Mouse (Mus musculus): ENCODE data around the gene Cyfip1. TPM values are rescaled to one million over a fixed set of nuclear protein-coding genes. Genes with fewer than 3 reads are reported as not detected.

The Cyfip1 gene
- total and polyA plus RNA-seq, 3 experiments: 20.1 to 29.3 (median 27.8) TPM

DNA sequence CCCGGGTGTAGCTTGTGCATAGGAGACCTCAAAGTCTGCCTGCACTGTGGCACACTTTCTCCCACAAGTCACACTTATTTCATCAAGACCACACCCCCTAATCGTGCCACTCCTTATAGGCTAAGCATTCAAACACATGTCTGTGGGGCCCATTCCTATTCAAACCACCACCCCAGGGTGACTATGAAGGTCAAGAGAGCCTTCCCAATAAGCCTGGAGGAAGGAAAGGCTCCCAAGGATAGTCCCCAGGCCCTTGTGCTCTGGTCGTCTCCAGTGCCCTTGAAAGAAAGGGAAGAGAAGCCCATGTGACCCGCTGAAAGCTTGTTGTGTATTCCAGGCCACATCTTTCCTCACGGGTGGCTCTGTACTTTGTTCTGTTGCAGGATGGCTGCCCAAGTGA is 29.9 kb downstream of the Cyfip1 start:
- Histone ChIP-seq H3K4me2 (ENCODE audit: insufficient read depth, low read depth, poor library complexity, severe bottlenecking) (no peak overlapping the region), H3K36me3 (replicated peaks in 1 of 2; ENCODE audit: control insufficient read depth in 1 of 2, insufficient read depth in 1 of 2, low read length in 1 of 2) (peaks cover 26 to 42% of the 10 kb centered on the region in 2 experiments), H3K79me2 (replicated peaks; ENCODE audit: control insufficient read depth, extremely low read depth, insufficient read depth, poor library complexity, severe bottlenecking) (0 out of 2 replicates have a peak, but pooled peaks cover 2% of the 10 kb centered on the region), H3K4me3 (replicated peaks in 1 of 3; ENCODE audit: low read depth in 2 of 3, low read length in 2 of 3, poor library complexity in 1 of 3) (no peak overlapping the region), H3K4me1 (ENCODE audit: control insufficient read depth in 1 of 2, insufficient read depth in 2 of 2) (peaks cover 2 to 24% of the 10 kb centered on the region in 2 experiments), H3K9me3 (replicated peaks; ENCODE audit: low read length) (no peaks in the 10 kb centered on the region), H3K9ac (ENCODE audit: insufficient read depth, low read depth) (no peak overlapping the region), H3K27me3 (replicated peaks) (no peaks in the 10 kb centered on the region), H3K27ac (ENCODE audit: insufficient read depth, low read depth) (no peak overlapping the region)
- in situ Hi-C loops (cut with MboI; ENCODE audit: low pct_ligation_motif_present, low pct_unique_long_range_greater_than_20kb, low sequenced_read_pairs) (no loop called here), dilution Hi-C loops (cut with MboI; ENCODE audit: extremely low pct_ligation_motif_present, extremely low pct_unique_long_range_greater_than_20kb, low sequenced_read_pairs) (no loop called here)
- TF ChIP-seq SMC3 (IDR thresholded peaks at IDR 0.05; ENCODE audit: low read depth, low read length) (no peak), E2F4 (IDR thresholded peaks at IDR 0.05; ENCODE audit: insufficient replicate concordance, low read depth, low read length) (no peak), HCFC1 (IDR thresholded peaks at IDR 0.05; ENCODE audit: low read depth, low read length) (no peak), POLR2AphosphoS2 (IDR thresholded peaks at IDR 0.05; ENCODE audit: low read depth, low read length) (no peak), EP300 (IDR thresholded peaks at IDR 0.05; ENCODE audit: low read length) (no peak), JUND (conservative IDR thresholded peaks at IDR 0.05; ENCODE audit: low read depth, low read length) (no peak), NELFE (IDR thresholded peaks at IDR 0.05; ENCODE audit: low read depth, low read length) (no peak), MYC (IDR thresholded peaks at IDR 0.05; ENCODE audit: low read depth, low read length) (no peak), ZC3H11A (IDR thresholded peaks at IDR 0.05; ENCODE audit: low read depth, low read length) (no peak), GABPA (IDR thresholded peaks at IDR 0.05; ENCODE audit: insufficient replicate concordance, low read depth, low read length) (no peak), ZNF384 (IDR thresholded peaks at IDR 0.05; ENCODE audit: low read depth, low read length) (no peak), MAX (IDR thresholded peaks at IDR 0.05; ENCODE audit: low read length) (no peak), USF1 (IDR thresholded peaks at IDR 0.05; ENCODE audit: low read depth, low read length) (no peak), UBTF (IDR thresholded peaks at IDR 0.05; ENCODE audit: low read depth, low read length) (no peak), JUN (IDR thresholded peaks at IDR 0.05; ENCODE audit: insufficient read depth, low read depth, low read length) (no peak), SIN3A (IDR thresholded peaks at IDR 0.05; ENCODE audit: low read length) (no peak), CHD2 (IDR thresholded peaks at IDR 0.05; ENCODE audit: low read length) (no peak), CHD1 (IDR thresholded peaks at IDR 0.05; ENCODE audit: low read depth, low read length) (no peak)
- no peak for DNase-seq (ENCODE audit: extremely low read depth)

DNA sequence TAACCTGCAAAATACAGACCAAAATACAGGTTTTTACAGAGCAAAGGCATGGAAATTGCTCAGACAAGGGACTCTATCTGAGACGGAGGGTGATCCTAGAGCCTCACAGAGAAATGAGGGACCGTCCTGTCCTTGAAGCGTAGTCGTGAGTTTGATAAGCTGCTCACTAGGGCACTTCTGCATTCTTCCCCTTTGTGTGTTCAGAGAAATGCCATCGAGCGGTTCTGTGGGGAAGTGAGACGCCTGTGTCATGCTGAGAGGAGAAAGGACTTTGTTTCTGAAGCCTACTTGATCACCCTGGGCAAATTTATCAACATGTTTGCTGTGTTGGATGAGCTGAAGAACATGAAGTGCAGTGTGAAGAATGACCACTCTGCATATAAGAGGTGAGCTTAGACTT is 33.2 kb downstream of the Cyfip1 start:
- Histone ChIP-seq H3K27me3 (replicated peaks) (no peaks in the 10 kb centered on the region), H3K9me3 (replicated peaks; ENCODE audit: low read length) (no peaks in the 10 kb centered on the region), H3K36me3 (replicated peaks in 1 of 2; ENCODE audit: control insufficient read depth in 1 of 2, insufficient read depth in 1 of 2, low read length in 1 of 2) (peaks cover 38 to 72% of the 10 kb centered on the region in 2 experiments), H3K4me2 (ENCODE audit: insufficient read depth, low read depth, poor library complexity, severe bottlenecking) (no peak overlapping the region), H3K9ac (ENCODE audit: insufficient read depth, low read depth) (no peak overlapping the region), H3K4me1 (ENCODE audit: control insufficient read depth in 1 of 2, insufficient read depth in 2 of 2) (peaks cover 0 to 7% of the 10 kb centered on the region in 2 experiments; a peak in 1 of 4 replicates), H3K79me2 (replicated peaks; ENCODE audit: control insufficient read depth, extremely low read depth, insufficient read depth, poor library complexity, severe bottlenecking) (no peaks in the 10 kb centered on the region), H3K27ac (ENCODE audit: insufficient read depth, low read depth) (no peak overlapping the region), H3K4me3 (replicated peaks in 1 of 3; ENCODE audit: low read depth in 2 of 3, low read length in 2 of 3, poor library complexity in 1 of 3) (no peak overlapping the region)
- no peak for DNase-seq (ENCODE audit: extremely low read depth)
- in situ Hi-C loops (cut with MboI; ENCODE audit: low pct_ligation_motif_present, low pct_unique_long_range_greater_than_20kb, low sequenced_read_pairs) (no loop called here), dilution Hi-C loops (cut with MboI; ENCODE audit: extremely low pct_ligation_motif_present, extremely low pct_unique_long_range_greater_than_20kb, low sequenced_read_pairs) (no loop called here)
- no peak for TF ChIP-seq RCOR1 (conservative IDR thresholded peaks at IDR 0.05; ENCODE audit: low read depth, low read length)
- TF ChIP-seq EP300 (IDR thresholded peaks at IDR 0.05; ENCODE audit: low read length): no peak
- no peak for TF ChIP-seq UBTF (IDR thresholded peaks at IDR 0.05; ENCODE audit: low read depth, low read length)
- TF ChIP-seq TCF12 (IDR thresholded peaks at IDR 0.05; ENCODE audit: low read depth, low read length): no peak
- TF ChIP-seq POLR2AphosphoS2 (IDR thresholded peaks at IDR 0.05; ENCODE audit: low read depth, low read length): no peak
- no peak for TF ChIP-seq CTCF (conservative IDR thresholded peaks at IDR 0.05 in 1 of 2, IDR thresholded peaks at IDR 0.05 in 1 of 2; ENCODE audit: low read depth in 2 of 2, low read length in 2 of 2)
- TF ChIP-seq SMC3 (IDR thresholded peaks at IDR 0.05; ENCODE audit: low read depth, low read length): no peak
- no peak for TF ChIP-seq MAFK (IDR thresholded peaks at IDR 0.05; ENCODE audit: insufficient replicate concordance, low read length)
- no peak for TF ChIP-seq SIN3A (IDR thresholded peaks at IDR 0.05; ENCODE audit: low read length)
- no peak for TF ChIP-seq ELF1 (IDR thresholded peaks at IDR 0.05; ENCODE audit: low read depth, low read length)
- no peak for TF ChIP-seq USF2 (conservative IDR thresholded peaks at IDR 0.05; ENCODE audit: low read depth, low read length)
- no peak for TF ChIP-seq ZKSCAN1 (IDR thresholded peaks at IDR 0.05; ENCODE audit: borderline replicate concordance, low read depth, low read length)
- no peak for TF ChIP-seq ZC3H11A (IDR thresholded peaks at IDR 0.05; ENCODE audit: low read depth, low read length)
- TF ChIP-seq JUN (IDR thresholded peaks at IDR 0.05; ENCODE audit: insufficient read depth, low read depth, low read length): no peak
- TF ChIP-seq USF1 (IDR thresholded peaks at IDR 0.05; ENCODE audit: low read depth, low read length): no peak
- TF ChIP-seq RAD21 (IDR thresholded peaks at IDR 0.05; ENCODE audit: low read depth, low read length): no peak
